Mouse (Mus musculus): ENCODE results near the gene Hoxd11. TPM values are rescaled to one million over a fixed set of nuclear protein-coding genes. Genes with fewer than 3 reads are reported as not detected.

Gene Hoxd11
- total RNA-seq (2014; fragmentation: Nextera tagmentation) = not detected in 2 replicates
- not detected in 2 replicates for total RNA-seq (2017)

GRCm38 (mm10) chr2:74678891-74679595, at the start of gene Hoxd11:
Gene Hoxd11, plus strand, starts transcription at chr2:74679557.
- no peak for ATAC-seq (replicated peaks; ENCODE audit: poor library complexity, severe bottlenecking)

- ATAC-seq (replicated peaks; ENCODE audit: poor library complexity, severe bottlenecking) = no peak
Measured at GRCm38 (mm10) chr2:74635412-74635811, 43.9 kb upstream of the Hoxd11 start.

- peak; percentile 59 for ATAC-seq (replicated peaks; ENCODE audit: poor library complexity, severe bottlenecking)
Measured at GRCm38 (mm10) chr2:74642431-74642830, 36.9 kb upstream of the Hoxd11 start.

DNA sequence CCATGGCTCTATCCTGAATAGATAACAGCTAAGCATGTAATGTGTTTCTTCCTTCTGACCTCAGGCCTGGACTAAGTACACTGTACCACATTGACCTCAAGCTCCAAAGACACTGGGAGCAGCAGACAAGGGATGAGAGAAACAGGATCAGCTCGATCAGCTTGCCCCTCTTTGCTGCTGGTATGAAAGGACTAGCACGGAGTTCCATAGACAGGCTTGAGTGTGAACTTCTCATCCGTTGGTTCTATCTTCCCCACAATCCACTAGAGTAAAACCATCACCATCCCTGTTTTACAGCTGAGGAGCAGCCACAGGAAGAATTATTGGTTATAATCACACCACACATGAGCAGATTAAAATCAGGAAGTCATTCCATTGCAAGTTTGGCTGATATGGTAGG, 33.7 kb upstream of the Hoxd11 start:
- ATAC-seq (replicated peaks; ENCODE audit: poor library complexity, severe bottlenecking) = no peak

DNA sequence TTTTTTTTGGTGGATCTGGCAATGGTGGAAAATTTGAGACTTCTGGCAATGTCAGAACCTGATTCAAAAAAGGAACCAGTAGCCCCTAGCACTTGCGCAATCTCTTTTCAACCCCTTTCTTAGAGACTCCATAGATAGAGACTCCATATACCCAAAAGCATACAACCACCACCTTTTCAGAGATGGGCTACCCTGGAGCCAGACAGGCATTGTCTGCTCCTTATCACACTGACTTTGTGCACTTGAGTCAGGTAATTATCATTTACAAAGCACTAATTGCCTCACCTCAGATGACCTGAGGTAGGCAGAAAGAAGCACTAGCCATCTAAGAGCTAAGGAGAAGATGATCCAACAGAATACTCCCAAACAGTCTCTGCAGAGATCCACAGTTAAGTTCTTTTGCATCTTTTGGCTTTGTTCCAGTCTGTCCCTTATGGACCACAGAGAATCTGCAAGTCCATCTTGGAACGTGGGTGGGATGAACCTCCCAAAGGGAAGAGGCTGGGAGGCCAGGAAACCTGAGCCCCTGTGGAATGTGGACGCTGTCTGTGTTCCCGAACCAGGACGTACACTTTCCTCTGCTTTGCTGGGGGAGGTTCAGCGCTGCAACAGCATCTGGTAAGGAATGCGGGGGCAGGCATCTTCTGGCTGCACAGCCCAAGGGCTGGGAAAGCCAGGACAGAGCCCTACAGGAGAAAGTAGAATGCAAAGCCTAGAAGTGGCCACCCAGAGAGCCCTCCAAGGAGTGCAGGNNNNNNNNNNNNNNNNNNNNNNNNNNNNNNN, 32.1 kb upstream of the Hoxd11 start:
- ATAC-seq (replicated peaks; ENCODE audit: poor library complexity, severe bottlenecking) = peak; percentile 36; the same call in 1 of the 2 replicates

DNA sequence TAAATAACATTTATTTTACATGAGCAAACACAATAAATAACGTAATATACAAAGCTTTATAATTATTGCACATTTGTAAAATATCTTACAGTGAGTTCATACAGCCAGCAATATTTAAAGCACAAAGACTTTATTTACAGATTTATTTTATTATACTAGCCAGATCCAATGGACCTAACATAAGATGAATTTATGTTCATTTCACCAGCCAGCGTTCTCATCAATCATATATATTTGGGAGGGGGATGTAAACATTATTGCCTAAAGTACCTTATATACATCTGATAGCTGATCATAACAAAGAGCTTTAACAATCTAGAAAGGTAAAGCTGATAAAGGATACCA, 26.4 kb upstream of the Hoxd11 start:
- ATAC-seq (replicated peaks; ENCODE audit: poor library complexity, severe bottlenecking) = no peak

- ATAC-seq (replicated peaks; ENCODE audit: poor library complexity, severe bottlenecking) = no peak
Measured at GRCm38 (mm10) chr2:74653781-74654535, 25.4 kb upstream of the Hoxd11 start.

- no peak for ATAC-seq (replicated peaks; ENCODE audit: poor library complexity, severe bottlenecking)
Measured at GRCm38 (mm10) chr2:74654743-74655419, 24.5 kb upstream of the Hoxd11 start.

DNA sequence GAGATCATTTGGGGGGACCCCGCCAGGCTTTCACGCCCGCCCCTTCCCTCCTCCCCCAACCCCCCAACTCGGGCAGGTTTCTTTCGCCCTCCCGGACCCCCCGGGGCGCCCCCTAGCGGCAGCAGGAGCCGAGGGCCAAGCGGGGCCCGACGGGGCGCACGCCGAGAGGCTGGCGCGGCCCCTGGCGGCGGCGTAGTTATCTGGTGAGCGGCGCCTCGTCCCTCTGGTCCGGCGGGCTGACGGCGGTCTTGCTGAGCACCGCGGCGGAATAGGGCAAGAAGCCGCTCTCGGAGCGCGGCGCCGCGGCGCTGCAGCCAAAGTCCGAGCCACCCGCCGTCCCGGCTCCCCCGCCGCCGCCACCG, 24.0 kb upstream of the Hoxd11 start:
- ATAC-seq (replicated peaks; ENCODE audit: poor library complexity, severe bottlenecking) = 0 out of 2 replicates have a peak, but pooled peaks have one; percentile 27

GRCm38 (mm10) chr2:74655821-74656631, 23.3 kb upstream of the Hoxd11 start:
- ATAC-seq (replicated peaks; ENCODE audit: poor library complexity, severe bottlenecking) = peak; percentile 87

GRCm38 (mm10) chr2:74656632-74657021, 22.7 kb upstream of the Hoxd11 start:
- ATAC-seq (replicated peaks; ENCODE audit: poor library complexity, severe bottlenecking) = no peak

DNA sequence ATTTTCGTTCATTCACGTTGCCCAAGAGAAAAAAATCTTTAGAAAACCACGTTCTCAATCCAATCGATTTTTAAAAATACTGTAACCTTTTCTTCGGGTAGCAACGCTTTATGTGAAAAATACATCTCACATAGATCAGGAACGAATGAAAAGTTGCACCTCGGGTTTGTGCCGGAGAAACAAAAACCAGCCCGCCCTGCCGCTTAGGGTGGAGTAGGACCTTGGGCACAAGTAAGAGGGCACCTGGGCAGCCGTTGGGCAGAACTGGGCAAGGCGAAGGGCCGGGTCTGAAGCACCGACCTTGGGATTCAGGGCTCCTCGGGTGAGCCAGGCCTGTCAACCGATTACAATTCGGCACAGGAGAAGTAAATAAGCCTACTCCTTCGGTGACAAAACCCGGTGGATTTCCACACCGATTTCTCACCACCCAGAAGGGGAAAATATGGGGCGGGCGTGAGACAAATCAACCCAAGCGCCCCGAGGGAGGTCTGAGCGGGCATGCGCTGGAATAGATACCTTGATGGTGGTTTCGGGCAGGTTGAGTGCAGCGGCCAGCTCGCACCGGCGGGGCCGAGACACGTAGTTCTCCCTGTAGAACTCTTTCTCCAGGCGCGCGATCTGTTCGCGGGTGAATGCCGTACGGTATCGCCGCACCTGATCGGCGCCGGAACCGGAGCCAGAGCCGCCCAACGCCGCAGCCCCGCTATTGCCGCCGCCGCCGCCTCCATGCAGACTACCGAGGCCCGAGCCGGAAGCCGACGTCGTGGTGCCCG, 21.9 kb upstream of the Hoxd11 start:
- ATAC-seq (replicated peaks; ENCODE audit: poor library complexity, severe bottlenecking) = no peak

DNA sequence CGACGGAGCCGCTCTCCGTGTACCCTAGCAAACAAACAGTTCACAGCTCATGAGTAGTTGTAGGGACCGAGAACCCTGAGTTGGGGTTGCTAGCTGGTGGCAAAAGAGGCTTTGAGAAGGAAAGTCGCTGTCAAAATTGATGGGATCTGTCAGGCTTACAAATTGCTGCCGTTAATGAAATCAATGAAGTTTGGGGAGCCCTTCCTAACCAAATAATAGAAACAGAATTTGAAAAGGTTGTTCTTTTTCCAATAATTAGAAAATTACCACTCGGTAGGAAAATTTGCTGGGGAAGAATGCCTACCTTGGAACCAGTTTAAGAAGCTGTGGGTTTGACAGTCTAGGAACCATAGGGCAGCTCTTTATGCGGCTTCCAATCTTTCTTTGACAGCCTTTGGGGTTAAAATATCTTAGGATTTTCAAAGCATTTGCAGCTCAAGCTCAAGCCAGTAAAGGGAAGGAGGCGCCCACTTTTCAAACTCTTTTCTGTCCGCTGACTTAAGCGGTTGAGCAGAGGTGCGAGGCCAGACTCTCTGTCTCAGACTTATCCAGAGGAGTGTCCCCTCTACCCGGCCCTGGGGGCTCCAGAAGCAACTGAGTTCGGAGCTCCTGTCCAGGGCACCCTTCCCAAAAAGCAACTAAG, 21.2 kb upstream of the Hoxd11 start:
- ATAC-seq (replicated peaks; ENCODE audit: poor library complexity, severe bottlenecking) = no peak

DNA sequence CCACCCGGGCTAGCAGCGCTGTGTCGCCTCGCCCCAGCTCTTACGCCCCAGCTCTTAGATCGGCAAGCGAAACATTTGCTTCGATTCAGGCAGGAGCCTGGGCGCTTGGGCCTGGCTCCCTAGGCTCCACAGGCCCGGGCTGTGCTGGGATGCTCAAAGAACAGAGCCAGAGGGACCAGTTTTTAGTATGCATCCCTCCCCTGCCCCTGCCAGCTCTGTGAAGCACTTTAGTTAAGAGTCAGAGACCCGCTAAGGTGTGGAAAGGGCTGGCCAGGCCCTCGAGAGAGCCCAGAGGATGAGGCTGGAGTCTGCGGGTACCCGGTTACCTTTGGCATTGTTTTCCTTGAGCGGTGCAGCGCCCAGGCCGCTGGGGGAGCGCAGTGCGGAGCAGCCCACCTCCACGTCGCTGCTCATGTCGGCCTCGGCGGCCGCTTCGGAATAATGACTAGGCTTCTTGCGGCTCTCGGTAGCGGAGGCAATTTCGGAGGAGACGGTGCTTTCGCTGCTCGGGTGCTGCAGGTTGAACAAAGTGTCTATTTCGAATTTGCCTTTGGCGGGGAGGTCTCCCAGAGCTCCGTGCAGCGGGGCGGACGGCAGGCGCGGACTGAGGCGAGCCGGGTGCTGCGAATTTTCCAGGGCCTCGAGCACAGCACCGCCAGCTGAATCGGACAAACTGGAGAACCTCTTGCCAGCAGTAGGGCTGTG, 20.5 kb upstream of the Hoxd11 start:
- no peak for ATAC-seq (replicated peaks; ENCODE audit: poor library complexity, severe bottlenecking)

DNA sequence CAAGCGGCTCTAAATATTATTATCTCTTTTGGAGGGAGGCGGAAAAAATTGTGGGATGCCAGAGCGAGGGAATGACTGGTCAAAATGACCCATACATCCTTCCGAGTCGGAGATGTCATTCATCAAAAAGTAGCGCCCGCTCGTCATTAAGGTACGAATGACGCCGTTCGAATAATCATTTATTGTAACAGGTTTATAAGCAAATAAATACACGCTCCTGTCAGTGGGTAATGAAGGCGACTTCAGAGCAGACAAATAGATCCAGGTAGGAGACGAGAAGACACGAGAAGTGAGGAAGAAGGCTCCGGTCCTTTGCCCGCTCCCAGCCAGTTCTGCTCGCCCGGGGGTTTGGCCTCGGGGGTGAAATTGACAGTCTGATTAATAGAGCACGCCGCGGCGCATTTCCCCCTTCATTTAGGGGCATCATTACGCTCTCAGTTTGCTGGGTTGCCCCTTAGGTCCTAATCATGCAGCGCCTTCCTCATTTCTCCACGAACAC, 19.8 kb upstream of the Hoxd11 start, which contains the start of gene Evx2:
Gene Evx2, minus strand, starts transcription at position 51 of the 499 bp plus-strand sequence.
- no peak for ATAC-seq (replicated peaks; ENCODE audit: poor library complexity, severe bottlenecking)

DNA sequence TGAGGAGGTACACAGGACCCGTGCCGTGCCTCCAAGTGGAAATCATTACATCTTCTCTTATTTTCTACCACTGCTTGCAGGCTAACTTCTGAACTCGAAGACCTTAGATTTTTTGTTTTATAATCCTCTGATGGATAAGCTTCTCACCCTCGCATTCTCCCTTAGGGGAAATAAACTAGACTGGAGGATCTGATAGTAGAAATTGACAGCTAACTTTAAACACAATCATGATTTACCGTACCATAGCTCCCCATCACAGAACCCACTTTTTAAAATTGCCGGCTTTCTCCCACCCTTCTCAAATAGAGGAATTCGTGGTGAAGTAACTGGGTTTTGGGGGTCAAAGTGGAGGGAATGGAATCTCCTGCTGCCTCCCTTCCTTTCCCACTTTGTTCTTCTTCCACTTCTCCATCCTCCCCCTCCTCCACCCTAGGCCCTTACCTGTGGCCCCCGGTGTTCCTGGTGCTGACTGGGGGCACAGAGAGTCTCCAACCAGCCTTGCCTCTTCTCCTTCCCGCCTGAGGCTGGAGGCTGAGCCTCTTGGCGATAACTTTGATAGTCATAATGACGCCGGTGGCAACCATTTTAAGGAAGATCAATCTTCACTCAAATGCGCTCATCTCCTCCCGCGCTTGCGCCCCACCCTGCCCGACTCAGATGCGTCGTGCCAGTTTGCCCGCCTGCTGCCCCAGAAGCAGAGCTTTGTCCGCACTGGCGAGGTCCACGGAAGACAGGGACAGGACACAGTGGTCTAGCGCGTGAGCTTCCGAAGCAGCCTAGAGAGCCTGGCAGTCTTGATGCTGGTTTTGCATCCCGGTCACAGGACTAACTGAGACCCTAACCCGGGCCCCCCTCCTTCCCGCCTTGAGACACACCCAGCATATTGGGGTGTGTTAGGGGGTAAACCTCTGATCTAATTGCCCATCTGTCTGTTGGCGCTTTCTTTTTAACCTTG, 18.7 kb upstream of the Hoxd11 start:
- no peak for ATAC-seq (replicated peaks; ENCODE audit: poor library complexity, severe bottlenecking)
